Mouse (Mus musculus) stomach, embryonic 16.5 days (tissue): Measurements from ENCODE around the gene Cdc42se1. TPM values are rescaled to one million over a fixed set of nuclear protein-coding genes. Genes with fewer than 3 reads are reported as not detected.

Experiments used
- ATAC-seq: fragments of 200-750 bp; cut with Nextera tagmentation; 2 replicates; pipeline ENCODE4 v1.8.0; 2017; ENCODE audit warnings: moderate number of reproducible peaks, moderate TSS enrichment; ENCODE audit not compliant: insufficient read depth, low FRiP score
- H3K27ac ChIP-seq: fragments of 300-500 bp; sonication (generic); 2 replicates; pipeline ENCODE4 v1.5.1; 2014; ENCODE audit warnings: low read length
- H3K27me3 ChIP-seq: fragments of 300-500 bp; sonication (generic); 2 replicates; pipeline ENCODE4 v1.6.1; 2014; ENCODE audit warnings: low read length, control low read depth, mixed read lengths; ENCODE audit not compliant: control insufficient read depth, insufficient read depth
- H3K36me3 ChIP-seq: fragments of 300-500 bp; sonication (generic); 2 replicates; pipeline ENCODE4 v1.6.1; 2014; ENCODE audit warnings: low read length; ENCODE audit not compliant: control insufficient read depth, insufficient read depth
- H3K4me1 ChIP-seq: fragments of 300-500 bp; sonication (generic); 2 replicates; pipeline ENCODE4 v1.6.1; 2014; ENCODE audit warnings: low read length, control low read depth, mixed read lengths; ENCODE audit not compliant: control insufficient read depth, insufficient read depth
- H3K4me2 ChIP-seq: fragments of 300-500 bp; sonication (generic); 2 replicates; pipeline ENCODE4 v1.6.1; 2014; ENCODE audit warnings: low read depth, low read length, mixed read lengths
- H3K4me3 ChIP-seq: fragments of 300-500 bp; sonication (generic); replicated peaks from 2 replicates; pipeline ENCODE4 v1.5.1; 2014; ENCODE audit warnings: mild to moderate bottlenecking, low read length
- H3K9ac ChIP-seq: fragments of 300-500 bp; sonication (generic); 2 replicates; pipeline ENCODE4 v1.6.1; 2014; ENCODE audit warnings: low read length
- H3K9me3 ChIP-seq: fragments of 300-500 bp; sonication (generic); replicated peaks from 2 replicates; pipeline ENCODE4 v1.6.1; 2016; ENCODE audit warnings: low read length, control low read depth; ENCODE audit not compliant: control insufficient read depth
- WGBS: fragments of 180-500 bp; shearing (Covaris S2); extraction: QIAGEN DNeasy Blood & Tissue Kit; methylation state at CpG from one replicate; pipeline ENCODE4 v1.1.7; 2014; 5-methylcytosine and 5-hydroxymethylcytosine counted together
- polyA plus RNA-seq: library from polyadenylated mRNA; unstranded; fragments of >200 nt; fragmentation: Nextera tagmentation; extraction: Ambion mirVana; gene quantifications from 2 replicates; pipeline ENCODE4 v1.2.1, GENCODE M21; 2015

Cdc42se1 gene
- polyA plus RNA-seq, 1 experiment from 2014 or later, result 118 TPM

DNA sequence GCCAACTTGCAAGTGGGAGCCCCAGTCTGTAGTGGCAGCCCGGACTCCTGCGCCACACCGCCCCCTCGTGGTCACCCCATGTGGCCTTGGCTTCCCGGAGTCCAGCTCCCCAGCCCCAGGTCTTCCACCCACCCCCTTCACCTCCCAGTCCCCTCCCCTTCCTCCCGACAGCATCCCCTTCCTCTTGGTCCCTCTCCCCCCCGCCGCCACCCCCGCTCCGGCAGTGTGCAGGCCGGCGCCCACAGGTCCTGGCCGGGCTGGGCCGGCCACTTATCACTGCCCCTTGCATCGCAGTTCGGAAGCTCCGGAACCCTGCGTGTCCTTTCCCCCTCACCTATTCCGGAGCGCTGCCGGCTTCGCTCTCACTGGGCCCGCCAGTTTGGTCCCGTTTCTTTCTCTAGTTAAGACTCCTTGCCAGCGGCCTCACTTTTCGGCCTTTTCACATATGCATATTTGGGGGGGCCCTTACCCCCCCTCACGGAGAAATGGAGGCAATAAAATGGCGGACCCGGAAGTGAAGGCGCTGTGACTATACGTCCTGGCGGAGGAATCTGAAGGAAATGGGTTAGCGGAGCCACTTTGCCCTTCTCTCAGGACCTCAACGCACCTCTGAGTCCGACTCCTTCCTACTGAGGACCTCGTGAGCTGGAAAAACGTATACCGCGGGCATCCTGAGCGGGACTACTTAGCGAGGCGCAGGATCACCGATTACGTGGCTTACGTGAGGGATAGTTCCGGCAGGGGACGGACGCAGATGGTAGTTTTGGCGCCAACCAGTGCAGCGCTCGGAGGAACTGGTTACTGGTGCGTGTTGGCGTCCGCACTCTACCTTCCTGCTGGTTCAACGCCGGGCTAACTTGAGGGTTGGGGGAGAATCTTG is 11.0 kb upstream of the Cdc42se1 start, which contains the start of gene Gabpb2:
Gene Gabpb2 (minus strand): TSS at position 662 of the 880 bp plus-strand sequence.
- under 1% methylated on average over 56 of the region's 56 CpGs for WGBS
- Histone ChIP-seq H3K9ac (peak within 1 kb of the TSS; percentile 97), H3K4me1 (peaks cover 8% of the 10 kb centered on the region; the same call in 1 of the 2 replicates), H3K27ac (peak within 1 kb of the TSS; percentile 100), H3K27me3 (no peaks in the 10 kb centered on the region), H3K4me2 (peak within 1 kb of the TSS; percentile 71), H3K4me3 (peak within 1 kb of the TSS; percentile 92), H3K36me3 (peaks cover 17% of the 10 kb centered on the region), H3K9me3 (no peaks in the 10 kb centered on the region)
- ATAC-seq, result peak; percentile 93

GRCm38 (mm10) chr3:95218466-95219137 is 9.9 kb upstream of the Cdc42se1 start:
- Histone ChIP-seq H3K4me1 (peaks cover 8% of the 10 kb centered on the region; the same call in 1 of the 2 replicates), H3K27me3 (no peaks in the 10 kb centered on the region), H3K27ac (peak overlapping the region; percentile 100), H3K9ac (peak overlapping the region; percentile 97; the same call in 1 of the 2 replicates), H3K4me3 (peak overlapping the region; percentile 92), H3K36me3 (peaks cover 21% of the 10 kb centered on the region), H3K9me3 (no peaks in the 10 kb centered on the region), H3K4me2 (peak overlapping the region; percentile 71)
- no peak for ATAC-seq
- WGBS, result 74% methylated on average over 6 of the region's 6 CpGs

DNA sequence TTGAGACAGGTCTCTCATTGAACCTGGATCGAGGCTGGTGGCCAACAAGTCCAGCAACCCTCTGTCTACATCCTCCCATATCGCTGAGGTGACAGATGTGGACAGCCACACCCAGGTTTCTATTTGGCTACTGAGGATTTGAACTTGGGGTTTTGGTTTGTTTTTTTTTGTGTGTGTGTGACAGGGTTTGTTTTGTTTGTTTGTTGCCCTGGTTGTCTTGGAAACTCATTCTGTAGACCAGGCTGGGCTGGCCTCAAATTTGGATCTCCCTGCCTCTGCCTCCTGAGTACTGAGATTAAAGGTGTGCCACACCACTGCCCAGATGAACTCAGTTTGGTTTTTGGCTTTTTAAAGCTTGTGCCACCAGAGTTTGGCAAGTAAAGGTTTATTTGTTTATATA is 5.5 kb upstream of the Cdc42se1 start:
- peaks cover 17% of the 10 kb centered on the region for H3K36me3 ChIP-seq
- ATAC-seq, result no peak
- H3K27ac ChIP-seq, result no peak overlapping the region
- H3K4me2 ChIP-seq, result no peak overlapping the region
- no peaks in the 10 kb centered on the region for H3K9me3 ChIP-seq
- H3K27me3 ChIP-seq, result no peaks in the 10 kb centered on the region
- H3K4me1 ChIP-seq, result peaks cover 16% of the 10 kb centered on the region
- H3K9ac ChIP-seq, result no peak overlapping the region
- no peak overlapping the region for H3K4me3 ChIP-seq
- 87% methylated on average over 2 of the region's 2 CpGs for WGBS

DNA sequence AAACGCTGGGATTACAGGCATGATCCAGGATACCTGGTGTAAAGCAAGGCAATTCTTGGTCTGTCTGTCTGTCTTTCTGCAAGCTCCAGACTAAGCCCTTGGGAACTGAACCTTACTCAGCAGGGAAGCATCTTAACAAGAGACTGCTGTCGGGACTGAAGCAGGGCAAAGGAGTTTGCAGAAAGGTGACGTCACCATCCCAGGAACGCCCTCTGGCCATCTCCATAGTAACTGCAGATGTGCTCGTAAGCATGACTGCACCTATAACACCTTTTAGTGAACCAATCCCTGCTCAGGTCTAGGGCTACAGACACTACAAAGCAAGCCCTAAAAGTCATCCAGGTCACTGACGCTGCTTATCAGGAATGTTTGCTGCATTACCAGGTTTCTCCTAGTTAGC is 4.2 kb upstream of the Cdc42se1 start:
- H3K4me2 ChIP-seq, result no peak overlapping the region
- H3K4me3 ChIP-seq, result no peak overlapping the region
- no peak overlapping the region for H3K9ac ChIP-seq
- peaks cover 17% of the 10 kb centered on the region for H3K36me3 ChIP-seq
- no peak for ATAC-seq
- no peak overlapping the region for H3K27ac ChIP-seq
- H3K4me1 ChIP-seq, result peaks cover 14% of the 10 kb centered on the region
- 41% methylated on average over 6 of the region's 6 CpGs for WGBS
- no peaks in the 10 kb centered on the region for H3K27me3 ChIP-seq
- H3K9me3 ChIP-seq, result no peaks in the 10 kb centered on the region

DNA sequence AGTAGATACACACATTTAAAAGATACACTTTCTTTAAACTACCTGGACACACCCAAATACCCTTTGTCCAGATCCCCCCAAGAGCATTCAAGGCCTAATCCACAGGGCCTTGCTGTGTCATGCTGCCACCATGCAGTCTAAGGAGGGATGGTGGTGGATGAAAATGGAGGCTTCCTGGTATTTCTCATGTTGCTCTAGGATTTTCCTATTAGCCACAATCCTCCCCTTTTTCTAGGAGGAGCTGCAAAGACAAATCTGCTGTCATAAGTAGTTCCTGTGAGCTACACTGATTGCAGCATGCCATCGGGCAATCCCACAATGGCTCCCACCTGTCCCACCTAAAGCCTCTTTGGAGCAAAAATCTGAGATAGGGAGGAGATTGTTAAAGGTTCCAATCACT is 1.3 kb upstream of the Cdc42se1 start:
- H3K27ac ChIP-seq, result peak overlapping the region; percentile 21
- H3K36me3 ChIP-seq, result peaks cover 13% of the 10 kb centered on the region
- H3K4me1 ChIP-seq, result peaks cover 36% of the 10 kb centered on the region
- peak overlapping the region; percentile 89 for H3K4me3 ChIP-seq
- peak overlapping the region; percentile 53 for H3K9ac ChIP-seq
- WGBS, result 4% methylated on average over 1 of the region's 1 CpGs
- H3K4me2 ChIP-seq, result peak overlapping the region; percentile 88
- H3K9me3 ChIP-seq, result no peaks in the 10 kb centered on the region
- ATAC-seq, result no peak
- H3K27me3 ChIP-seq, result no peaks in the 10 kb centered on the region

- Histone ChIP-seq H3K4me2 (peak overlapping the region; percentile 88), H3K27ac (peak overlapping the region; percentile 99), H3K4me1 (peaks cover 41% of the 10 kb centered on the region), H3K36me3 (peaks cover 22% of the 10 kb centered on the region), H3K9me3 (no peaks in the 10 kb centered on the region), H3K9ac (peak overlapping the region; percentile 98), H3K27me3 (no peaks in the 10 kb centered on the region), H3K4me3 (peak overlapping the region; percentile 89)
- ATAC-seq, result peak; percentile 18
- WGBS, result under 1% methylated on average over 43 of the region's 43 CpGs
Measured at GRCm38 (mm10) chr3:95228894-95229780, 605 bp downstream of the Cdc42se1 start.

DNA sequence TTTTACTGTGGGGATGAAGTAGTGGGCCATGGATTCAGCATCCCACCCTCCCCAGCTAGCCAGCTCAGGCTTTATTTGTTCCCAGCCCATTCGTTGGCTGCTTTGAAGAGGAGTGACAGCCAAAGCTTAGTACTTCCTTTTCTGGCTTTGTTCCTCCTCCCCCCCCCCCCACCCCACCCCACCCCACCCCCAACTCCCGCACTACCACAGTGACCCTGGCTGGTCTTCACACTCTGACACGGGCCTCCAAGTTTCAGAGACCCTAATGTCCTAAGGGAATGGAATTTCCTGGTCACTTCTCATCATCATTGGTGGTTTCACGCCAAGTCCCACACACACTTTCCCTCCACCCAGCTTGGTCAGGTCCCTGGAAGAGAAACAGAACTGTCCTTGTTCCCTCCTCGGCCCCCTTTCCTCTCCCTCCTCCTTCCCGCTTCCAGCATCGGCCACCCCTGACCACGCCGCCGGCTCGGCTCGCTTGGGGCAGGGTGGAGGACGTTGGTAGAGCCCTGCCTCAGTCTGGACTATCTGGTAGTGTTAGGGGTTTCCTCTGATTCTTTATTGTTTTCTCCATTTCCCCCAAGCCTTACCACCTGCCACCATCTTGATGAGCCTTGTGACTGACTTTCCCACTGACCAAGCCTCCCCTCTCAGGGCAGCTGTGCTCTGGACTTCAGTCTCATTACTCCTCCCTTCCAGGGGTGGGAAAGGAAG is 1.4 kb downstream of the Cdc42se1 start:
- Histone ChIP-seq H3K36me3 (peaks cover 30% of the 10 kb centered on the region), H3K4me1 (peaks cover 38% of the 10 kb centered on the region), H3K27me3 (no peaks in the 10 kb centered on the region), H3K4me2 (peak overlapping the region; percentile 88), H3K4me3 (peak overlapping the region; percentile 89), H3K9me3 (no peaks in the 10 kb centered on the region), H3K9ac (peak overlapping the region; percentile 98), H3K27ac (peak overlapping the region; percentile 99)
- 0% methylated on average over 13 of the region's 13 CpGs for WGBS
- ATAC-seq, result peak; percentile 27; the same call in 1 of the 2 replicates
